Mouse (Mus musculus) liver, embryonic 13.5 days (tissue): ENCODE measurements around the gene Fancc. TPM values are rescaled to one million over a fixed set of nuclear protein-coding genes. Genes with fewer than 3 reads are reported as not detected.
"Not testable (repeated sequence)": the region's sequence is repeated elsewhere in the genome, so short reads cannot be mapped to it uniquely, and the experiment has no call there.

ENCODE experiments used
- ATAC-seq: fragments of 200-750 bp; cut with Nextera tagmentation; 2 replicates; pipeline ENCODE4 v1.8.0; 2017; ENCODE audit warnings: low read depth, mild to moderate bottlenecking, moderate number of reproducible peaks, moderate library complexity
- DNase-seq: peaks from one replicate; pipeline ENCODE4 v3.0.0; 2022
- H3K27ac ChIP-seq: fragments of 300-500 bp; sonication (generic); 2 replicates; pipeline ENCODE4 v1.5.1; 2015; ENCODE audit warnings: moderate library complexity, mild to moderate bottlenecking, inconsistent platforms
- H3K27me3 ChIP-seq: fragments of 300-500 bp; sonication (generic); 2 replicates; pipeline ENCODE4 v1.6.1; 2015; ENCODE audit warnings: mild to moderate bottlenecking, inconsistent platforms
- H3K36me3 ChIP-seq: fragments of 300-500 bp; sonication (generic); 2 replicates; pipeline ENCODE4 v1.6.1; 2015; ENCODE audit warnings: mild to moderate bottlenecking, inconsistent platforms
- H3K4me1 ChIP-seq: fragments of 300-500 bp; sonication (generic); replicated peaks from 2 replicates; pipeline ENCODE4 v1.6.1; 2015; ENCODE audit warnings: inconsistent platforms
- H3K4me2 ChIP-seq: fragments of 300-500 bp; sonication (generic); 2 replicates; pipeline ENCODE4 v1.6.1; 2015; ENCODE audit warnings: inconsistent platforms, mild to moderate bottlenecking, moderate library complexity
- H3K4me3 ChIP-seq: fragments of 300-500 bp; sonication (generic); replicated peaks from 2 replicates; pipeline ENCODE4 v1.5.1; 2015; ENCODE audit warnings: mild to moderate bottlenecking, inconsistent platforms
- H3K9ac ChIP-seq: fragments of 300-500 bp; sonication (generic); 2 replicates; pipeline ENCODE4 v1.6.1; 2015; ENCODE audit warnings: mild to moderate bottlenecking, inconsistent platforms
- H3K9me3 ChIP-seq: fragments of 300-500 bp; sonication (generic); replicated peaks from 2 replicates; pipeline ENCODE4 v1.6.1; 2016; ENCODE audit warnings: inconsistent platforms
- WGBS: fragments of 180-500 bp; shearing (Covaris S2); methylation state at CpG from one replicate; pipeline ENCODE4 v1.1.7; 2015; ENCODE audit not compliant: insufficient replicate concordance; 5-methylcytosine and 5-hydroxymethylcytosine counted together
- polyA plus RNA-seq: library from polyadenylated mRNA; unstranded; fragments of >200 nt; fragmentation: Nextera tagmentation; extraction: Ambion mirVana; gene quantifications from 2 replicates; pipeline ENCODE4 v1.2.1, GENCODE M21; 2015

Fancc gene
- polyA plus RNA-seq, 1 experiment from 2014 or later: 9.2 TPM

DNA sequence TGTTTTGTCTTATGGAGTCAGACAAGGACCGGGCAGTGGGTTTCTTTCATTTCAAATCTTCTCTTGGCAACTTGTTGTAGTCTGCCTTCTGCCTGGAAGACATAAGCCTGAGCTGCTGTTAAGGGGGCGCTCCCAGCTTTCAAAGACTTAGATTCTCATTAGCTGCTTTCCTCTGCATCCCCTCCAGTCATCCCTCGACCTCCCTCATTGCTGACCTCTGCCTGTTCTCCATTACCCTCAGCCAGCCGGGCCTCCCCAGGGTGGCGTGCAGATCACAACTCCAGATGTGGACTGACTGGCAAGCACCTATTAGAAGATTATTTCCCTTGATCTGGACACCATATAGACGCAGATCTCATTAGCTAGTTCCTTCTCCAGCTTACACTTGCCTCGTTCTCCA, 45.9 kb downstream of the Fancc start:
- no peak overlapping the region for H3K27ac ChIP-seq
- no peak for ATAC-seq
- H3K9me3 ChIP-seq: no peaks in the 10 kb centered on the region
- H3K9ac ChIP-seq: no peak overlapping the region
- no peaks in the 10 kb centered on the region for H3K36me3 ChIP-seq
- H3K4me3 ChIP-seq: no peak overlapping the region
- no peaks in the 10 kb centered on the region for H3K4me1 ChIP-seq
- H3K4me2 ChIP-seq: no peak overlapping the region
- no peaks in the 10 kb centered on the region for H3K27me3 ChIP-seq
- WGBS: 61% methylated on average over 7 of the region's 7 CpGs
- no peak for DNase-seq

- no peak for DNase-seq
- Histone ChIP-seq H3K4me3 (no peak overlapping the region), H3K36me3 (no peaks in the 10 kb centered on the region), H3K27me3 (no peaks in the 10 kb centered on the region), H3K4me2 (no peak overlapping the region), H3K9me3 (no peaks in the 10 kb centered on the region), H3K27ac (no peak overlapping the region), H3K4me1 (no peaks in the 10 kb centered on the region), H3K9ac (no peak overlapping the region)
- WGBS: 55% methylated on average over 6 of the region's 6 CpGs
- ATAC-seq: no peak
Measured at GRCm38 (mm10) chr13:63445419-63445818, 51.7 kb downstream of the Fancc start.

GRCm38 (mm10) chr13:63432759-63433158, 64.3 kb downstream of the Fancc start:
- Histone ChIP-seq H3K27me3 (no peaks in the 10 kb centered on the region), H3K27ac (no peak overlapping the region), H3K4me3 (no peak overlapping the region), H3K4me1 (peaks cover 16% of the 10 kb centered on the region), H3K36me3 (no peaks in the 10 kb centered on the region), H3K9ac (no peak overlapping the region), H3K4me2 (no peak overlapping the region), H3K9me3 (no peaks in the 10 kb centered on the region)
- WGBS: 87% methylated on average over 3 of the region's 3 CpGs
- no peak for ATAC-seq
- peak; percentile 13 for DNase-seq

DNA sequence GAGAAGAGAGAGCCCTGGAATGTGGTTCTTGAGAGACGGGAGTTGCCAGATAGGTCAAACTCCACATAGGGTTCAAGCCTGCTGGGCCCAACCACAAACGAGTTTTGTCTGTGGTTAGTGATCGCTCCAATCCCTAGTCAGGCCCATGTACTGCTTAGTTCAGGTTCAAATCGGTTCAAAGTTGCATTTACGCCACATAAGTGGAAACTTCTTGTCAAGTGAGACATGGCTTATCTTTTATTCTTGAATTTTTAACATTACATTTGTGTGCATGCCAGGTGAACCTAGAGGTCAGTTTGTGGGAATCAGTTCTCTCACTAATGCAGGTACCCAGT, 65.3 kb downstream of the Fancc start:
- H3K4me1 ChIP-seq: peaks cover 16% of the 10 kb centered on the region
- WGBS: 8% methylated on average over 5 of the region's 5 CpGs
- H3K27me3 ChIP-seq: no peaks in the 10 kb centered on the region
- DNase-seq (no peak), ATAC-seq (peak; percentile 10)
- H3K9me3 ChIP-seq: no peaks in the 10 kb centered on the region
- H3K36me3 ChIP-seq: no peaks in the 10 kb centered on the region
- peak overlapping the region; percentile 80 for H3K4me3 ChIP-seq
- peak overlapping the region; percentile 90 for H3K9ac ChIP-seq
- H3K27ac ChIP-seq: peak overlapping the region; percentile 96
- H3K4me2 ChIP-seq: peak overlapping the region; percentile 82

GRCm38 (mm10) chr13:63431030-63431856, 65.8 kb downstream of the Fancc start:
- no peaks in the 10 kb centered on the region for H3K9me3 ChIP-seq
- peak; percentile 99 for DNase-seq
- H3K36me3 ChIP-seq: no peaks in the 10 kb centered on the region
- peaks cover 16% of the 10 kb centered on the region for H3K4me1 ChIP-seq
- peak overlapping the region; percentile 80 for H3K4me3 ChIP-seq
- H3K27me3 ChIP-seq: no peaks in the 10 kb centered on the region
- H3K4me2 ChIP-seq: peak overlapping the region; percentile 82
- peak; percentile 91 for ATAC-seq
- H3K27ac ChIP-seq: peak overlapping the region; percentile 96
- WGBS: under 1% methylated on average over 80 of the region's 82 CpGs
- peak overlapping the region; percentile 90 for H3K9ac ChIP-seq

DNA sequence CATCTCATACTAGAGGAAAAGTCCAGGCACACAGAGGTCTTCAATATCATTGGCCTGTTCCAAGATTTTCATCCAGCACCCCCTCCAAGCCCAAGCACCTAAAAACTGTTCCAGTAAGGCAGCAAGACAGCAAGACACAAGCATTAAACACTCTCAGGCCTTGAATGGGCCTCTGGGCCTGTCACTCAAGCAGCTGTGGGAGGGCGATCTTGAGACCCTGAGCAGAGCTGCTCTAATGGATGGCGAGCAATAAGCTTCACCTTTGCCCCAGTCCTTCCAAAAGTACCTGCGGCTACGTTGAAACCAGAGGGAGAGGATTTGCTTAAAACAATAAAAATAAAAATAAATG, 66.4 kb downstream of the Fancc start:
- H3K4me1 ChIP-seq: peaks cover 16% of the 10 kb centered on the region
- no peaks in the 10 kb centered on the region for H3K9me3 ChIP-seq
- under 1% methylated on average over 4 of the region's 4 CpGs for WGBS
- H3K9ac ChIP-seq: peak overlapping the region; percentile 80
- DNase-seq (no peak), ATAC-seq (peak; percentile 54)
- peak overlapping the region; percentile 80 for H3K4me3 ChIP-seq
- H3K4me2 ChIP-seq: peak overlapping the region; percentile 82
- no peaks in the 10 kb centered on the region for H3K27me3 ChIP-seq
- no peaks in the 10 kb centered on the region for H3K36me3 ChIP-seq
- H3K27ac ChIP-seq: peak overlapping the region; percentile 80

DNA sequence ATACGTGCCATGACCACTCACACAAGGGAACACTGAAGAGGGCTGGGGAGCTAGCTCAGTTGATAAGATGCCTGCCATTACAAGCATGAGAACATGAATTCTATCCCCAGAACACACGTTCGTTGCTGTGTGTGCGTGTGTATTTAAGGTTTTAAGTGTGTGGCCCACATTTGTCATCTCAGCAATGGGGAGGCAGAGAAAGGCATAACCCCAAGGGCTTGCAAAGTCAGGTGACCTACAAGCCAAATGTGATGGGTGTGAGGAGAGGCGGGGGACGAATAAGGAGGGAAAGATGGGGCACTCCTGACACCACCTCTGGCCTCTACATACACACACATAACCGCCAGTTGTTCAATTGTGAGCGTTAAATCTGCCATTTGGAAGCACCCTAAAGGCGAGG, 66.9 kb downstream of the Fancc start:
- no peaks in the 10 kb centered on the region for H3K36me3 ChIP-seq
- H3K27ac ChIP-seq: peak overlapping the region; percentile 80
- H3K4me2 ChIP-seq: peak overlapping the region; percentile 82
- no peak for ATAC-seq
- peaks cover 16% of the 10 kb centered on the region for H3K4me1 ChIP-seq
- 78% methylated on average over 9 of the region's 9 CpGs for WGBS
- H3K9me3 ChIP-seq: no peaks in the 10 kb centered on the region
- H3K9ac ChIP-seq: peak overlapping the region; percentile 80
- no peak for DNase-seq
- H3K27me3 ChIP-seq: no peaks in the 10 kb centered on the region
- H3K4me3 ChIP-seq: peak overlapping the region; percentile 80

DNA sequence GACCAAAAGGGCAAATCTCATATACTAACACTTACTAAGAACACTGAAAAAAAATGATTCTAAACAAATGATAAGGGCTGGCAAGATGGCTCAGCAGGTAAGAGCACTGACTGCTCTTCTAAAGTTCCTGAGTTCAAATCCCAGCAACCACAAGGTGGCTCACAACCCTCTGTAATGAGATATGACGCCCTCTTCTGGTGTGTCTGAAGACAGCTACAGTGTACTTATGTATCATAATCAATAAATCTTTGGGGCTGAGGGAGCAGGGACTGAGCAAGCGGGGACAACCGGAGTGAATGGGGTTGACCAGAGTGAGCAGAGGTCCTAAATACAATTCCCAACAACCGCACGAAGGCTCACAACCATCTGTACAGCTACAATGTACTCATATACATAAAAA, 68.9 kb downstream of the Fancc start:
- H3K4me3 ChIP-seq, H3K27me3 ChIP-seq, H3K36me3 ChIP-seq, DNase-seq, ATAC-seq, H3K9me3 ChIP-seq, H3K9ac ChIP-seq, H3K4me2 ChIP-seq, H3K27ac ChIP-seq: not testable (repeated sequence)
- WGBS: 85% methylated on average over 5 of the region's 5 CpGs
- H3K4me1 ChIP-seq: peaks cover 16% of the 10 kb centered on the region

DNA sequence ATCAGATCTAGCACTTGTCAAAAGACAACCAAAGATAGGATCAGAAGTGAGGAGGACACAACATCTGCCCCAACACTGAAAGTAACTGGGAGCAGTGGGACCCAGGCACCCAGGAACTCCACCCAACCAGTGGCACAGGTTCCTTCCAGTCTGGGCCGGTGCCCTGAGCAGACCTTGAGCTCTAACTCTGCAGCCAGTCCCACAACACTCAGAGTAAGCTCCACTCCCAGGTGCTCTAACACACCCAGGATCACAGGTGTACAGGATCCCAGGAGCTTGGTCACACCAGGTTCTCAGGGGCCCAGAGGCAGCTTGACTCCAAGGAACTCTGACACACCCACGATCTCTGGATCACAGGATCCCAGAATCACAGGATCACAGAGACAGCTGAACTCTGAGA, 74.0 kb downstream of the Fancc start:
- no peaks in the 10 kb centered on the region for H3K27me3 ChIP-seq
- no peak overlapping the region for H3K9ac ChIP-seq
- DNase-seq: no peak
- no peak overlapping the region for H3K4me2 ChIP-seq
- H3K4me3 ChIP-seq: no peak overlapping the region
- no peaks in the 10 kb centered on the region for H3K9me3 ChIP-seq
- ATAC-seq: no peak
- H3K27ac ChIP-seq: no peak overlapping the region
- no peaks in the 10 kb centered on the region for H3K36me3 ChIP-seq
- 92% methylated on average over 2 of the region's 2 CpGs for WGBS
- H3K4me1 ChIP-seq: no peaks in the 10 kb centered on the region

- no peaks in the 10 kb centered on the region for H3K9me3 ChIP-seq
- H3K36me3 ChIP-seq: no peaks in the 10 kb centered on the region
- no peak for ATAC-seq
- no peak overlapping the region for H3K4me3 ChIP-seq
- no peak overlapping the region for H3K4me2 ChIP-seq
- no peak overlapping the region for H3K27ac ChIP-seq
- no peaks in the 10 kb centered on the region for H3K27me3 ChIP-seq
- H3K9ac ChIP-seq: no peak overlapping the region
- no peaks in the 10 kb centered on the region for H3K4me1 ChIP-seq
- DNase-seq: no peak
Measured at GRCm38 (mm10) chr13:63421225-63421624, 75.9 kb downstream of the Fancc start.

DNA sequence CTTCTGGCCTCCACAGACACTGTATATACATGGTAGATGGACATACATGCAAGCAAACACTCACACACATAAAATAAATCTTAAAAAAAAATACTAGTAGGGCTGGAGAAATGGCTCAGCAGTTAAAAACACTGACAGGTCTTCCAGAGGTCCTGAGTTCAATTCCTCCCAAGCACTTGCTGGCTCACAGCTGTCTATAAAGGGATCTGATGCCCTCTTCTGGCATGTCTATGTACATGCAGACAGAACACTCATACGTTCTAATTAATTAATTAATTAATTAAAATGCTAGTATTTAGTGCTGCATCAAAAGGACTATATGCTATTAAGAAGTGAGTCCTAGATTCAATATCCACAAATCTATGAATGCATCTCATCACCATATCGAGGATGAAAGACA, 78.9 kb downstream of the Fancc start:
- Histone ChIP-seq H3K4me2 (no peak overlapping the region), H3K27ac (no peak overlapping the region), H3K9me3 (no peaks in the 10 kb centered on the region), H3K27me3 (no peaks in the 10 kb centered on the region), H3K4me1 (no peaks in the 10 kb centered on the region), H3K9ac (no peak overlapping the region), H3K4me3 (no peak overlapping the region), H3K36me3 (no peaks in the 10 kb centered on the region)
- DNase-seq (no peak), ATAC-seq (no peak)
- WGBS: 53% methylated on average over 2 of the region's 2 CpGs

GRCm38 (mm10) chr13:63416824-63417223, 80.3 kb downstream of the Fancc start:
- no peak overlapping the region for H3K4me3 ChIP-seq
- no peak overlapping the region for H3K4me2 ChIP-seq
- H3K9ac ChIP-seq: no peak overlapping the region
- no peak for DNase-seq
- H3K36me3 ChIP-seq: no peaks in the 10 kb centered on the region
- WGBS: 63% methylated on average over 3 of the region's 3 CpGs
- H3K9me3 ChIP-seq: no peaks in the 10 kb centered on the region
- H3K27me3 ChIP-seq: no peaks in the 10 kb centered on the region
- no peak overlapping the region for H3K27ac ChIP-seq
- H3K4me1 ChIP-seq: peaks cover 11% of the 10 kb centered on the region
- no peak for ATAC-seq
